Mouse (Mus musculus): ENCODE data around the gene Csrnp1.

DNA sequence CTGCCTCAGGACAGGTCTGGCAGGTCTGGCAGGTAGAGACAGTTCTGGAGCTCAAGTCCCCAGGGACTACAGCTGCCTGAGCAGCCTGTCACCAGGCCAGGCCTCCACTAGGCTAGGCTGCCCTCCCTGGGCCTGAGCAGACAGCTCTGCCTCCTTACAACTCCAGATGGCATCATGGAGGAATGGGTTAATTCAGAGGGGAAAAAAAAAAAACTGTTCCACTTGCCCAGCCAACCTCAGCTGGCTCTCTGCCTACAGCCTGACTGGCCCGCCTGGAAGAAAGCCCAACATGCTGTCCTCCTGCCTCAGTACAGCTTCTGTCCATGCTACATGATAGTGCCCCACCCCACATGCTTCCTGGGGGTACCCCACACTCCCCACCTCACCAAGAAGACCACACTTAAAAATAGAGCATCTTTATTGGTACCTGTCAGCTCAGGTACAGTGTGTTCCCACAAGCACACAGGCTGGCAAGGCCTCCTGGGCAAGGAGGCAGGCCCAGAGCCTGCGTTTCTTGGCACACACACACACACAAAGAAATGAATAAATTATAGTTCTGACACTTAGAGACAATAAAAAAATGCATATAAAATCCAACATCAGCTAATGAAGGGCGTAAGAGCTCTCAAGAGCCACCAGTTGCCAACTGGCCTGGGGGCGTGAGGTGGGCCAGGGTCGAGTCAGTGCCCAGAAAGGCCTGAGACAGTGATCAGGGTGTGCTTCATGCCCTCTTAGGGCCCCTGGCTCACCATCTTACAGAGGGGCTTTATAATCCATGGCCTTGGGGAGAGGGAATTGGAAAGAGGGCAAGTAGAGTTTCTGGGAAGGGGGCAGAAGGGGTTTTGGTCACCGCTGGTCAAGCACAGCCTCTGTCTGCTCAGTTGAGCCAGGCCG, 13.4 kb downstream of the Csrnp1 start:
- TF ChIP-seq CTCF (IDR thresholded peaks at IDR 0.05; ENCODE audit: control insufficient read depth, insufficient read depth, low read length) (no peak), POLR2A (IDR thresholded peaks at IDR 0.05; ENCODE audit: borderline replicate concordance, control insufficient read depth, low read depth, low read length) (no peak)

Measured in bone marrow, adult 2 months (tissue).